Mouse (Mus musculus) ES-Bruce4 (cell line): ENCODE results near the gene Proz.

Source experiments
- CTCF ChIP-seq: IDR thresholded peaks from one replicate; pipeline ENCODE4 v1.8.1; 2011; ENCODE audit warnings: low read depth, low read length
- EP300 ChIP-seq: IDR thresholded peaks from 2 replicates; pipeline ENCODE4 v1.6.1; 2011; ENCODE audit warnings: low read depth, low read length; ENCODE audit not compliant: insufficient read depth
- POLR2A ChIP-seq: IDR thresholded peaks from one replicate; pipeline ENCODE4 v1.8.1; 2011; ENCODE audit warnings: low read length; ENCODE audit not compliant: insufficient read depth

GRCm38 (mm10) chr8:13037015-13037414, 23.7 kb upstream of the Proz start, which contains the start of gene F10:
- TF ChIP-seq POLR2A (no peak), CTCF (no peak), EP300 (no peak)
